Mouse (Mus musculus): ENCODE data around the gene Pip4k2a.

DNA sequence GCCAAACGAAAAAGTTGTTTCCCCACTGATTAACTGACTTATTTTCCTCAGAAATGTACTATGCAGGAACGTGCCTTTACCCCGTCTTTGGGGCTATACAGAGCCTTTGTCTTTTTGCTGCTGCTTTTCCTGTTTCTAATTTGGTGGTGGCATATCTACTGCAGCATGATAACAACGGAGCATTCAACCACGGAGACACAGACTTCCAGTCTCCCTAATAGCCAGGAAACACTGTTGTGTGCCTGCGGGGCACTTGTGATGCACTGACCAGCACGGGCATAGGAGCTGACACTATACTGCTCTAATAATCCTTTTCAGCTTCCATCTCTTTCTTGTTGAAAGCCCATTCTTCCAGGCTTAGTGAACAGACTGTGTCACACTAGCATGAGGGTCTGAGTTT lies 41.0 kb downstream of the Pip4k2a start:
- TF ChIP-seq CTCF (IDR thresholded peaks at IDR 0.05) (no peak), POLR2A (IDR thresholded peaks at IDR 0.05; ENCODE audit: insufficient read depth, low read depth, low read length) (no peak), EP300 (IDR thresholded peaks at IDR 0.05; ENCODE audit: insufficient read depth, low read depth, low read length) (no peak)

Measured in heart, adult 2 months (tissue).